Mouse (Mus musculus) olfactory bulb, adult 2 months (tissue): ENCODE data around the gene Prkcd. TPM values are rescaled to one million over a fixed set of nuclear protein-coding genes. Genes with fewer than 3 reads are reported as not detected.

Experiments used
- H3K27ac ChIP-seq: fragments of 200-500 bp; 2 replicates; pipeline ENCODE4 v1.5.1; 2012; ENCODE audit warnings: low read depth, low read length; ENCODE audit not compliant: insufficient read depth
- H3K4me1 ChIP-seq: fragments of 200-500 bp; 2 replicates; pipeline ENCODE4 v1.6.1; 2012; ENCODE audit warnings: low read length; ENCODE audit not compliant: control insufficient read depth, insufficient read depth
- H3K4me3 ChIP-seq: fragments of 200-500 bp; 2 replicates; pipeline ENCODE4 v1.5.1; 2012; ENCODE audit warnings: mild to moderate bottlenecking, low read depth, low read length, moderate library complexity; ENCODE audit not compliant: insufficient read depth
- CTCF ChIP-seq: fragments of 200-500 bp; IDR thresholded peaks from 2 replicates; pipeline ENCODE4 v1.5.1; 2012; ENCODE audit warnings: low read depth, mild to moderate bottlenecking, low read length, moderate library complexity; ENCODE audit not compliant: insufficient read depth
- POLR2A ChIP-seq: fragments of 200-500 bp; IDR thresholded peaks from 2 replicates; pipeline ENCODE4 v1.6.1; 2012; ENCODE audit warnings: mild to moderate bottlenecking, low read depth, low read length, moderate library complexity; ENCODE audit not compliant: insufficient read depth
- WGBS: fragments of 180-500 bp; shearing (Covaris S2); methylation state at CpG from one replicate; pipeline ENCODE4 v1.1.7; 2018; 5-methylcytosine and 5-hydroxymethylcytosine counted together
- polyA plus RNA-seq: library from polyadenylated mRNA; stranded (reverse); fragments of >200 nt; gene quantifications from 2 replicates; pipeline ENCODE4 v1.2.4, GENCODE M21; 2012; ENCODE audit warnings: low replicate concordance; ENCODE audit not compliant: missing spikeins, insufficient read depth, insufficient read length

Gene Prkcd
- polyA plus RNA-seq, 1 experiment: 164 TPM

DNA sequence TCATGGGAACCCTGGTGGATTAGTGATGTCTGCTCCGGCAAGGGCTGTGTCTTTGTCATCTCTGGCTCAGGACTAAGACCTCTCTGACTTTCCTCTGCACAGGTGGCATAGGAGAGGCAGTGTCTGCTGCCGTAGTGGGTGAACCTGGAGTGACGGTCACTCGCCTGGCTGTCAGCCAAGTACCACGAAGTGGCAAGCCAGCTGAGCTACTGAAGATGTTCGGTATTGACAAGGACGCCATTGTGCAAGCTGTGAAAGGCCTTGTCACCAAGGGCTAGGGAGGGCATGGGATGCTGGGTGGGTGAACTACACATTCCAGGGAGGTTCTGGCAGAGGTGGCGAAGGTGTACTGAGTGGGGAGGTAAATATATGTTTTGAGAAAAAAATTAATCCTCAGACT lies 52.8 kb downstream of the Prkcd start:
- no peak overlapping the region for H3K4me3 ChIP-seq
- TF ChIP-seq POLR2A (no peak), CTCF (no peak)
- H3K27ac ChIP-seq: no peak overlapping the region
- WGBS: 58% methylated on average over 8 of the region's 8 CpGs
- peaks cover 8% of the 10 kb centered on the region for H3K4me1 ChIP-seq

DNA sequence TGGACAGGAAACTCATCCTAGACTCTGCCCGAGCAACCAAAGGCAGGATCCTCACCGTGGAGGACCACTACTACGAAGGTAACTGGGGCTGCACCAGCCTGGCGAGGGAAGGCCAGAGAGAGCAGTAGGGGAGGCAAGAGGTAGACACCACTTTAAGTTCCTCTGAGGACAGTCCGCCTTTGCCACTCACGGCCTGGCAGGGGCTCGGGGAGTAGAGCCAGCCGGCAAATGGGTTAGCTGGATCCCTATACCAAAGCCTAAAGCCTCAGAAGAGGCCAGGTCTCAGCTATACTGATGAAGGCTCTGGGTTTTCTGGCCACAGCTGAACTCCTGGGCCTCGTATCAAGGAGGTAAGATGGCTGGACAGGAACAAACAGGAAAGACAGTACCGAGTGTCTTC lies 53.8 kb downstream of the Prkcd start:
- 88% methylated on average over 10 of the region's 10 CpGs for WGBS
- TF ChIP-seq POLR2A: no peak
- TF ChIP-seq CTCF: no peak

DNA sequence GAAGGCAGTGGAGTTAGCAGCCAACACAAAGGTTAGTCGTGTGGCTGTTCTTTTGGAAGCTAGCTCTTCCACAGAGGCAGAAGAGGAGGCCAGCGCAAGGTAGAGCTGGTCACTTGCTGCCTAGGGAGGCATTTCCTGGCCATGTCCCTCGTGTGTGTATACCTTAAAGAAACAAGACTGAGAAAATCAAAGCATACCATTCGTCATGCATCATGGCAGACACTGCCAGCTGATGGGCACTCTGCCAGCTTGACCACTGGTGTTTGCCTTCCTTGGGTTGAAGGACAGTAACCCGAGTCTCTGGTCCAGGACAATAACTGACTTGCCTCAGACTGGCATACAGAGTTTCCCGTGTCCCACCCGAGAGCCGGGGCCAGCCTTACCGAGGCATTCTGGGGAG lies 55.7 kb downstream of the Prkcd start:
- Histone ChIP-seq H3K4me3 (no peak overlapping the region), H3K27ac (no peak overlapping the region), H3K4me1 (no peaks in the 10 kb centered on the region)
- TF ChIP-seq CTCF (no peak), POLR2A (no peak)
- 63% methylated on average over 9 of the region's 9 CpGs for WGBS

More for the DNA sequence above, 53.8 kb downstream of the Prkcd start:
- H3K4me1 ChIP-seq: peaks cover 8% of the 10 kb centered on the region
- H3K4me3 ChIP-seq: no peak overlapping the region
- H3K27ac ChIP-seq: no peak overlapping the region

DNA sequence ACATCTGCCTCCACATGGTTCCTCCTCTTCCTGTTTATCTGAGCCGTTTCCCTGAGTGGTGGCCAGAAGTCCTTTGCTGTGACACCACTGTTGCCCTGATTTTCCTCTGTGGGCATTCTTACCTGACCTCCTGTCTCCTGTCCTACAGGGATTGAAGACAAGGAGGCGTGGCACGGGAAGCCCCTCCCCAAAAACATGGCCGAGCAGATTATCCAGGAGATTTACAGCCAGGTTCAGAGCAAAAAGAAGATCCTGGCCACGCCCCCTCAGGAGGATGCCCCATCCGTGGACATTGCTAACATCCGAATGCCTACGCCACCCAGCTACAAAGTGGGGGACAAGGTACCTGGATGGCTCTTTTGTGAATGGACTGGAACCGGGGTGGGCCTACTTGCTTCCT lies 58.0 kb downstream of the Prkcd start:
- no peak for TF ChIP-seq POLR2A
- no peak for TF ChIP-seq CTCF
- 91% methylated on average over 9 of the region's 9 CpGs for WGBS
- Histone ChIP-seq H3K4me1 (no peaks in the 10 kb centered on the region), H3K27ac (no peak overlapping the region), H3K4me3 (no peak overlapping the region)

DNA sequence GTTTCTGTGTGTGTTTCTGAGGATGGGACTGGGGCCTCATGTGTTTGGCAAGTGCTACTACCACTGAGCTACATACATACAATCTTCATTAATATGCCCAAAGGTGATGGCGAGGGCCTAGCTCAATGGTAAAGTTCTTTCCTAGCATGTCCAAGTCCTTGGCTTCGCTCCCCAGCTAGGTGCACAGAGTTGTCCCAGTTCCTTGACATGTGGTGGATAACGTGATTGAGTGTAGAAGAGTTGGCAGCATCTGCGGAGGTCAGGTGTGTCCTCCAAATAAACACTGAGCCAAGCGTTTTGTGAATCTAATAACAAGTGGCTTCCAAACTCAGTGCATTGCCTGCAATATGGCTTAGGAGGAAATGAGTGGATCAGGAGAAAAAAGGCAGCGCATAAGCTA lies 59.7 kb downstream of the Prkcd start:
- TF ChIP-seq POLR2A: no peak
- no peak for TF ChIP-seq CTCF
- 90% methylated on average over 6 of the region's 6 CpGs for WGBS
- Histone ChIP-seq H3K4me1 (peaks cover 3% of the 10 kb centered on the region; the same call in 1 of the 2 replicates), H3K27ac (no peak overlapping the region), H3K4me3 (no peak overlapping the region)

DNA sequence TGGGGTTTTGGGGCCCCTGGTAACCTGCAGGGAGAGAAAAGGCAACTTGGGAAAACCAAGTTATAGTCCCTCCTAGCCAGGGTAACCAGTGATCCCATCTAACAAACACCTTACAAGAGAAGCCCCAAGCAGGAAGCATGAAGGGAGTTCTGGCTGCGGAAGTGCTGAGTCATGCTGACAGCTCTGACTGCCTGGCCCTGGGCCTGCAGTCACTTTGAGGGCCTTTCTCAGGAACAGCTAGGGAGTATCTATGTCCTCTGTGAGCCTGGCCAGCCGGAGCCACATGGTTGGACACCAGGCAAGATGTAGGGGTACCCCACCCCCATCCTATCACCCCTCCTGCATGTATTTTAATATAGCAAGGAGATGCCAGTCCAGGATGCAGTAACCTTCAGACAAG lies 61.6 kb downstream of the Prkcd start:
- TF ChIP-seq CTCF: no peak
- no peak for TF ChIP-seq POLR2A
- peaks cover 13% of the 10 kb centered on the region for H3K4me1 ChIP-seq
- no peak overlapping the region for H3K4me3 ChIP-seq
- WGBS: 63% methylated on average over 2 of the region's 2 CpGs
- H3K27ac ChIP-seq: no peak overlapping the region

DNA sequence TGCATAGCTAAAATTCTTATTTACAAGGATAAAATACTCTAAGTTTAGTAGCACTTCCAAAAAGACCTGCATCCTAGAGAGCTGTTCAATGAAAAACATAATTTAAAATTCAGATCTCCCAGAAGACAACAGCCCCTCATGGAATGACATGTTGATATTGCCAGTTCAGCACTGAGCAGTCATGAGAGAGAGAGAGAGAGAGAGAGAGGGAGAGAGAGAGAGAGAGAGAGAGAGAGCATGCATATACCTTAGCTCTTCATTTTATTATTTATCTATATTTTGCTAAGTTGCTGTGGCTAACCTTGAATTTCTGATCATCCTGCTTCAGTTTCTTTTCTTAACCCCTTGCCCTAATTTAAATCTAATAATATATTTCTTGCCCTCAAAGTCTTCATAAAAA lies 63.7 kb downstream of the Prkcd start:
- no peak overlapping the region for H3K4me3 ChIP-seq
- H3K27ac ChIP-seq: no peak overlapping the region
- TF ChIP-seq CTCF (no peak), POLR2A (no peak)
- peaks cover 22% of the 10 kb centered on the region for H3K4me1 ChIP-seq

DNA sequence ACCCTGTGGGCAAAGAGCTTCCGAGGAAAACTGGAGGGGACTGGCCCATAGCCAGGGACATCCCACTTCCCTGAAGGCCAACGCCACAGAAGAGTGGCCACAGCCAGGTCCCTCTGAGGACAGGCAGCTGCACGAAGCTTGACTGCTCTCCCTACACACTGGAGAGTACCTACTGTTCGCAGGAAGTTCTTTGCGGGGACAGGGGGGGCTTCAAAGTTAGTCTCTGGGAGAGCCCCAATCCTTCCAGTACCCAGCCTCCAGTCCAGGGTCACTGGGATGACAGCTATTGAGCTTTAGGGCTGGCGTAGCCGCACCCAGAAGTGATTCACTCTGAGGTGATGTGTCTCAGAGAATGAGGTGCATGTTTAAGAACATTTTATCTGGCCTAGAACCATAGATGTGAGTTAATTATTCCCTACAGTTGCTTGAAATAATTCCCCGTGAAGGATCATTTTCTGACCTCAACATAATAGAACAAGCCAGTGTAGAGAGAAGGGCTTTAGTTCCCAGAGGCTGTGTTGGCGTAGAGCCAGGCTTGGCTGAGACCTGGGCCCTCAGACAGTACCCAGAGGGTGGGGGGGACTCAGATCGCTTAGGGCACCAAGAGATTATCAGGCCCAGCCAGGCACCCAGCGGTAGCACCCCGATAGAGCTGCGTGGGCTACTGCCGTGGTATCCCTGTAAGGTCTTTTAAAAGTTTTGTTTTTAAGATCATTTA lies 64.4 kb downstream of the Prkcd start:
- no peak for TF ChIP-seq CTCF
- no peak for TF ChIP-seq POLR2A
- peaks cover 22% of the 10 kb centered on the region for H3K4me1 ChIP-seq
- H3K27ac ChIP-seq: no peak overlapping the region
- 43% methylated on average over 14 of the region's 14 CpGs for WGBS
- no peak overlapping the region for H3K4me3 ChIP-seq

DNA sequence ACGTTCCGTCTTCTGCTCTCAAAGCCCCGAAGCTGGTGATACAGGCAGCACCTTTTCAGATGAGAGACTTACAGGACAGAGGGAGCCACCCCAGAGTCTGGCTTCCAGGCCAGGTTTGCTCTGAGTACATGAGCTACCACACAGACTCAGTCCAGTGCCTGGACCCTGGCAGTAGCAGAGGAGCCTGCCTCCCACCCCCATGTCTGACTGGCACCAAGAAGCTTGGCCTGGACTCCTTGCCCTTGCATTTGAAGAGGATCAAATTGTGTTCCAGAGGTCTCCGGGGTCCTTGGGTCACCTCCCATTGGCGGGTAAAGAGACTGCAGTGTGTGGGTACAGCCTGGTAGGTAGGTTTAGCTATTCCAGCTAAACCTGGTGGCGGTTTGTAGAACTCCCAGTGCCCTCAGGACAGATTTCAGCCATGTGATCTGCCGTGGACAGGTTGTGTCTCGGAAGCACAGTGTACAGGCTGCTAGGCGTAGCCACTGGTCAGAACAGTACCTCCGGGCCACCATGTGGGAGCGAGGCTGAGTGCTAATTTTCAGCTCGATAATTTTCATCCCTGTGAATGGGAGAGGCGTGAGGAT lies 65.1 kb downstream of the Prkcd start:
- Histone ChIP-seq H3K27ac (no peak overlapping the region), H3K4me3 (no peak overlapping the region), H3K4me1 (peaks cover 25% of the 10 kb centered on the region)
- TF ChIP-seq POLR2A: no peak
- TF ChIP-seq CTCF: no peak
- 81% methylated on average over 13 of the region's 13 CpGs for WGBS
